Mouse (Mus musculus) small intestine, adult 2 months (tissue): ENCODE results near the gene Ttc21a.

Experiments used
- CTCF ChIP-seq: fragments of 200-500 bp; IDR thresholded peaks from 2 replicates; pipeline ENCODE4 v1.5.1; 2012; ENCODE audit warnings: low read depth, mild to moderate bottlenecking, control low read depth, inconsistent platforms, low read length, moderate library complexity, mixed read lengths; ENCODE audit not compliant: insufficient replicate concordance, insufficient read length; ENCODE audit errors: extremely low read depth
- POLR2A ChIP-seq: fragments of 200-500 bp; IDR thresholded peaks from 2 replicates; pipeline ENCODE4 v1.6.1; 2012; ENCODE audit warnings: low read depth, mild to moderate bottlenecking, control low read depth, inconsistent platforms, low read length, moderate library complexity

DNA sequence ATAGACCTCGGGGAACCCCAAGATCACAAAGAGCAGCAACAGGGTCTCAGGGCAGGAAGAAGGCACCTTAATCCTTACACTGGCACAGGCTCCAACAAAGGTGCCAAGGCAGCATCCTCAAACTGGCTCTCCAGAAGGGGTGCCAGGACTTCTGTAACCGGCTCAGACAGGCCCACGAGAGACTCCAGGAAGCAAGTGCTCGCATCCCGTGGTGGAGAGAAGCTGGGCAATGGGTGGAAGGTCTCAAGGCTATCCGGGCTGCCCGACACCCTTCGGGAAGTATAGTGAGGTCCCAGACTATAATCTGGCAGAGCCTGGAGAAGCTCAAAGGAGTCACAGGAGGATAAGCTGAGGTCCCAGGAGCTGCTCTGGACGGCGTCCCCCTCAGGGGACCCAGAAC is 34.8 kb downstream of the Ttc21a start:
- TF ChIP-seq CTCF (no peak), POLR2A (no peak)
